ENCODE assay signal across 9 mouse cellular contexts in genomic region chr3:118434311-118434710, GRCm38 (mm10).
DNase-seq lines count a peak whose midpoint lies in the region; ATAC-seq and TF ChIP-seq lines count a peak whose summit lies in the region.
"Had no signal": no experiment of that assay in that cellular context is flagged by ENCODE, and none has a peak within 500 bp of the region (broad histone marks: within the 10 kb centered on the region; RNA-seq: fewer than 3 reads in every experiment).

No protein-coding gene starts in this region.

- H3K4me2 ChIP-seq in embryonic facial prominence, embryonic 13.5 days = peak overlapping the region; percentile 85
- H3K4me2 ChIP-seq in limb, embryonic 14.5 days (replicated peaks; ENCODE audit: low read depth, low read length, severe bottlenecking) = peak overlapping the region; percentile 72

- no peak for TF ChIP-seq CTCF in ES-Bruce4 (IDR thresholded peaks at IDR 0.05; ENCODE audit: low read depth, low read length)

- H3K36me3 ChIP-seq in ES-Bruce4 (ENCODE audit: control insufficient read depth, insufficient read depth, low read length, poor library complexity, severe bottlenecking) = no peaks in the 10 kb centered on the region
- no peaks in the 10 kb centered on the region for H3K36me3 ChIP-seq in embryonic facial prominence, embryonic 13.5 days
- no peaks in the 10 kb centered on the region for H3K36me3 ChIP-seq in limb, embryonic 14.5 days (ENCODE audit: control insufficient read depth, insufficient read depth, low read length)
- H3K36me3 ChIP-seq: G1E had no signal

- TF ChIP-seq POLR2A in ES-Bruce4 (IDR thresholded peaks at IDR 0.05; ENCODE audit: insufficient read depth, low read length) = no peak
- TF ChIP-seq POLR2A in limb, embryonic 14.5 days (IDR thresholded peaks at IDR 0.05; ENCODE audit: borderline replicate concordance, extremely low read depth, insufficient read depth, insufficient read length) = no peak

- peak; percentile 10 to 41 for DNase-seq in frontal cortex, postnatal 10 days (ENCODE audit: low spot score in 2 of 2)
- no peak for DNase-seq in frontal cortex, postnatal 14 days (ENCODE audit: low spot score in 2 of 2)
- DNase-seq in limb, embryonic 14.5 days (ENCODE audit: low spot score) = no peak
- DNase-seq in right cerebral cortex, postnatal 4 days = peak; percentile 28
- DNase-seq in gastrocnemius, postnatal 4 days (ENCODE audit: low spot score in 2 of 2) = no peak
- DNase-seq in spleen, postnatal 4 days (ENCODE audit: low spot score in 2 of 2) = no peak

- H3K4me3 ChIP-seq in ES-Bruce4 (ENCODE audit: low read depth, low read length) = peak overlapping the region; percentile 34
- H3K4me3 ChIP-seq in embryonic facial prominence, embryonic 13.5 days = peak overlapping the region; percentile 47
- peak overlapping the region; percentile 41 for H3K4me3 ChIP-seq in limb, embryonic 14.5 days (replicated peaks; ENCODE audit: low read length)

- no peak overlapping the region for H3K9ac ChIP-seq in ES-Bruce4 (ENCODE audit: low read depth, poor library complexity, severe bottlenecking)
- 0 out of 2 replicates have a peak overlapping the region, but pooled peaks have one; percentile 2 for H3K9ac ChIP-seq in embryonic facial prominence, embryonic 13.5 days
- H3K9ac ChIP-seq in limb, embryonic 14.5 days (ENCODE audit: low read depth, low read length, severe bottlenecking) = no peak overlapping the region; the same call in 1 of the 2 replicates

- H3K9me3 ChIP-seq in ES-Bruce4 (replicated peaks; ENCODE audit: control insufficient read depth, insufficient read depth, low read length, poor library complexity, severe bottlenecking) = no peaks in the 10 kb centered on the region
- no peaks in the 10 kb centered on the region for H3K9me3 ChIP-seq in embryonic facial prominence, embryonic 13.5 days
- no peaks in the 10 kb centered on the region for H3K9me3 ChIP-seq in limb, embryonic 14.5 days (ENCODE audit: control insufficient read depth, low read length)

- no peaks in the 10 kb centered on the region for H3K4me1 ChIP-seq in ES-Bruce4 (ENCODE audit: control insufficient read depth, insufficient read depth, low read length)
- H3K4me1 ChIP-seq in embryonic facial prominence, embryonic 13.5 days = peaks cover 31% of the 10 kb centered on the region
- H3K4me1 ChIP-seq in limb, embryonic 14.5 days (ENCODE audit: control insufficient read depth, insufficient read depth, low read length) = peaks cover 20% of the 10 kb centered on the region

- peaks cover 6% of the 10 kb centered on the region for H3K27me3 ChIP-seq in ES-Bruce4 (ENCODE audit: control insufficient read depth, insufficient read depth, low read length, poor library complexity, severe bottlenecking)
- H3K27me3 ChIP-seq in embryonic facial prominence, embryonic 13.5 days = peaks cover 71% of the 10 kb centered on the region
- peaks cover 43% of the 10 kb centered on the region for H3K27me3 ChIP-seq in limb, embryonic 14.5 days (ENCODE audit: control insufficient read depth, insufficient read depth, low read length)

- WGBS in embryonic facial prominence, embryonic 13.5 days = 0% methylated on average over 17 of the region's 17 CpGs
- 0% methylated on average over 16 of the region's 17 CpGs for WGBS in limb, embryonic 14.5 days

- ATAC-seq in embryonic facial prominence, embryonic 13.5 days (ENCODE audit: insufficient number of reproducible peaks, insufficient read depth, low FRiP score, low TSS enrichment, low read depth) = no peak
- no peak for ATAC-seq in limb, embryonic 14.5 days (ENCODE audit: low FRiP score, low read depth)

- H3K27ac ChIP-seq in ES-Bruce4 (ENCODE audit: insufficient read depth, low read length) = no peak overlapping the region
- H3K27ac ChIP-seq in embryonic facial prominence, embryonic 13.5 days = no peak overlapping the region
- no peak overlapping the region for H3K27ac ChIP-seq in limb, embryonic 14.5 days (replicated peaks; ENCODE audit: low read depth, low read length)

- 0 out of 2 replicates have a peak, but pooled peaks have one; percentile 37 for TF ChIP-seq EP300 in ES-Bruce4 (IDR thresholded peaks at IDR 0.05; ENCODE audit: insufficient read depth, low read depth, low read length)

Comparison
In these comparisons a context has a peak if more than half of its experiments do, and no peak if none do; other contexts are left out.
1. DNase-seq: peak in frontal cortex, postnatal 10 days (2 of 2) and right cerebral cortex, postnatal 4 days (single experiment); none in frontal cortex, postnatal 14 days (0 of 2), limb, embryonic 14.5 days (single experiment), gastrocnemius, postnatal 4 days (0 of 2) and spleen, postnatal 4 days (0 of 2).
2. Peak in every context shown above with its lines, with median percentiles within 50 percentile points of each other: H3K4me3 ChIP-seq.